Mouse (Mus musculus): ENCODE results near the gene Mrpl46.

The Mrpl46 gene

GRCm38 (mm10) chr7:78782639-78783581 is at the start of gene Mrpl46, which contains the start of gene Mrps11:
Mrpl46 (minus strand) TSS chr7:78783531.
Mrps11 (plus strand) TSS chr7:78783119.
- peak; percentile 85 for DNase-seq (ENCODE audit: low spot score)

GRCm38 (mm10) chr7:78827749-78828362 is 44.5 kb upstream of the Mrpl46 start:
- DNase-seq (ENCODE audit: low spot score) = no peak

- DNase-seq (ENCODE audit: low spot score) = peak; percentile 15
Observed at GRCm38 (mm10) chr7:78826682-78827385, 43.5 kb upstream of the Mrpl46 start.

GRCm38 (mm10) chr7:78818336-78818735 is 35.0 kb upstream of the Mrpl46 start:
- no peak for DNase-seq (ENCODE audit: low spot score)

GRCm38 (mm10) chr7:78814766-78815165 is 31.4 kb upstream of the Mrpl46 start:
- no peak for DNase-seq (ENCODE audit: low spot score)

- peak; percentile 33 for DNase-seq (ENCODE audit: low spot score)
Observed at GRCm38 (mm10) chr7:78813791-78814190, 30.5 kb upstream of the Mrpl46 start.

- no peak for DNase-seq (ENCODE audit: low spot score)
Observed at GRCm38 (mm10) chr7:78807192-78807591, 23.9 kb upstream of the Mrpl46 start.

- DNase-seq (ENCODE audit: low spot score) = peak; percentile 32
Observed at GRCm38 (mm10) chr7:78803841-78804240, 20.5 kb upstream of the Mrpl46 start.

- DNase-seq (ENCODE audit: low spot score) = no peak
Observed at GRCm38 (mm10) chr7:78799730-78800496, 16.6 kb upstream of the Mrpl46 start.

- DNase-seq (ENCODE audit: low spot score) = no peak
Observed at GRCm38 (mm10) chr7:78797843-78798455, 14.6 kb upstream of the Mrpl46 start.

GRCm38 (mm10) chr7:78796624-78797023 is 13.3 kb upstream of the Mrpl46 start:
- DNase-seq (ENCODE audit: low spot score) = no peak

GRCm38 (mm10) chr7:78794571-78795092 is 11.3 kb upstream of the Mrpl46 start:
- DNase-seq (ENCODE audit: low spot score) = no peak

GRCm38 (mm10) chr7:78793895-78794570 is 10.7 kb upstream of the Mrpl46 start:
- no peak for DNase-seq (ENCODE audit: low spot score)

- peak; percentile 27 for DNase-seq (ENCODE audit: low spot score)
Observed at GRCm38 (mm10) chr7:78791359-78792222, 8.3 kb upstream of the Mrpl46 start.

- peak; percentile 43 for DNase-seq (ENCODE audit: low spot score)
Observed at GRCm38 (mm10) chr7:78787793-78788380, 4.6 kb upstream of the Mrpl46 start.

- DNase-seq (ENCODE audit: low spot score) = peak; percentile 40
Observed at GRCm38 (mm10) chr7:78785906-78786305, 2.6 kb upstream of the Mrpl46 start.

GRCm38 (mm10) chr7:78778741-78779140 is 4.6 kb downstream of the Mrpl46 start:
- DNase-seq (ENCODE audit: low spot score) = peak; percentile 1

- DNase-seq (ENCODE audit: low spot score) = no peak
Observed at GRCm38 (mm10) chr7:78770936-78771335, 12.4 kb downstream of the Mrpl46 start.

- DNase-seq (ENCODE audit: low spot score) = no peak
Observed at GRCm38 (mm10) chr7:78769075-78769652, 14.2 kb downstream of the Mrpl46 start.

Data from ovary, postnatal 36 days (tissue).